Mouse (Mus musculus) thymus, postnatal 10 days (tissue): ENCODE data around the gene Slc39a11.
A peak's percentile ranks its signal among the peaks of the same experiment; 100 is the strongest.
"Not testable (repeated sequence)": the region's sequence is repeated elsewhere in the genome, so short reads cannot be mapped to it uniquely, and the experiment has no call there.

ENCODE experiments used
- DNase-seq, 2 experiments: peaks; one replicate each; pipeline ENCODE4 v3.0.0; 2021; ENCODE audit warnings: low spot score in 2 of 2

Slc39a11 gene

GRCm38 (mm10) chr11:113667704-113668103 is 17.8 kb upstream of the Slc39a11 start:
- no peak for DNase-seq

- no peak for DNase-seq
Observed at GRCm38 (mm10) chr11:113667122-113667521, 17.2 kb upstream of the Slc39a11 start.

- DNase-seq: peak; percentile 33 to 35
Observed at GRCm38 (mm10) chr11:113666648-113667047, 16.8 kb upstream of the Slc39a11 start.

- DNase-seq: no peak
Observed at GRCm38 (mm10) chr11:113666205-113666604, 16.3 kb upstream of the Slc39a11 start.

- no peak for DNase-seq
Observed at GRCm38 (mm10) chr11:113664279-113664678, 14.4 kb upstream of the Slc39a11 start.

GRCm38 (mm10) chr11:113661835-113662351 is 12.0 kb upstream of the Slc39a11 start:
- DNase-seq: no peak

GRCm38 (mm10) chr11:113660940-113661339 is 11.1 kb upstream of the Slc39a11 start:
- DNase-seq: no peak

GRCm38 (mm10) chr11:113660213-113660612 is 10.3 kb upstream of the Slc39a11 start:
- not testable (repeated sequence) for DNase-seq

GRCm38 (mm10) chr11:113658763-113659162 is 8.9 kb upstream of the Slc39a11 start:
- DNase-seq: no peak

- no peak for DNase-seq
Observed at GRCm38 (mm10) chr11:113658319-113658718, 8.4 kb upstream of the Slc39a11 start.

- no peak for DNase-seq
Observed at GRCm38 (mm10) chr11:113657221-113657620, 7.3 kb upstream of the Slc39a11 start.

GRCm38 (mm10) chr11:113656511-113656932 is 6.6 kb upstream of the Slc39a11 start:
- no peak for DNase-seq

- DNase-seq: no peak
Observed at GRCm38 (mm10) chr11:113654561-113655270, 4.8 kb upstream of the Slc39a11 start.

- no peak for DNase-seq
Observed at GRCm38 (mm10) chr11:113654105-113654504, 4.2 kb upstream of the Slc39a11 start.

- DNase-seq: no peak
Observed at GRCm38 (mm10) chr11:113652516-113652915, 2.6 kb upstream of the Slc39a11 start.

GRCm38 (mm10) chr11:113651907-113652273 is 2.0 kb upstream of the Slc39a11 start:
- DNase-seq: peak; percentile 19 to 56

GRCm38 (mm10) chr11:113651206-113651906 is 1.5 kb upstream of the Slc39a11 start:
- DNase-seq: no peak

GRCm38 (mm10) chr11:113648690-113649352 is 1.1 kb downstream of the Slc39a11 start, which contains the start of gene Cog1:
Gene Cog1, plus strand, starts transcription at chr11:113649169.
- DNase-seq: peak in 1 of 2 experiments; percentile 8

GRCm38 (mm10) chr11:113648152-113648551 is 1.7 kb downstream of the Slc39a11 start:
- DNase-seq: peak; percentile 67 to 91

GRCm38 (mm10) chr11:113645181-113645580 is 4.7 kb downstream of the Slc39a11 start:
- no peak for DNase-seq

- DNase-seq: no peak
Observed at GRCm38 (mm10) chr11:113638680-113639079, 11.2 kb downstream of the Slc39a11 start.

- DNase-seq: no peak
Observed at GRCm38 (mm10) chr11:113634699-113635121, 15.2 kb downstream of the Slc39a11 start.
